Mouse (Mus musculus) embryo, embryonic 10.5 days (tissue): ENCODE data around the gene Psmb11.

ENCODE experiments used
- DNase-seq: peaks from one replicate; pipeline ENCODE4 v3.0.0-alpha.2; 2015; ENCODE audit warnings: low spot score

The Psmb11 gene

DNA sequence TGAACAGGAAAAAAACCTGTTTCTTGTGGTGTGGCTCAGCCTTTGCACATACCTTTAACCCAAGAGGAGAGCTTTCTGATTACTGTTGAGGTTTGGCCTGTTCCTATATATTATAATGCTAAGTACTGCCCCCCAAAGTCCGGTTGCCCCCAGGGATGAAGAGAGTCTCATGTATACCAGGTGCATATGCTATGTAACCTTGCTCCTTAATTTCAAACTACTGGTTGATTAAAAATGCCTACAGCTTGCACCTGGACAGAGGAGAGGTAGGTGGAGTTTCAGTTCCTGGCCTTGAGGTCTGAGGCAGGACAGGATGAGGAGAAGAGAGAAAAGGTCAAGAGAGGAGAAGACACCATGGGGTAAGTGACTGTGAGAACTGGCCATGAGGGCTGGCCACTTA is at the start of gene Psmb11:
Gene Psmb11 (plus strand): TSS at position 301 of the 400 bp plus-strand sequence.
- DNase-seq, result no peak

DNA sequence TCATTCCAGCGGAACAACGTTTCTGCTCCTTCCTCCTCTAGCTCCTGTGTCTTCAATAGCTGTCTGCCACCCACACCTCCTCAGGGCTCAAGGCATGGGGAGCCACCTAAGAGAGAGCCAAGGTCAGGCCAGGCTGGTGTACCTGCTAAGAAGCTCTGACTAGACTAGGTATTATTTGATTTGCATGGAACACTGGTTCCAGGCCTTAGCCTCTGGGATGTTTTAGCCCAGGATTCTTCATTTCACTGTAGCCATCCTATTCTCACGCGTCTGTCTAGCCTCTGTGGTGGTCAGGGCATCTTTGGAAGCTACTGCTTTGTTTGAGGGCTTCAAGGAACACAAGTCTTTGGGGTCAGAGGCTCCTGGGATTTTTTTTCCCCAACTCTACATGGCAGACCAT is 49.1 kb upstream of the Psmb11 start:
- DNase-seq, result no peak

DNA sequence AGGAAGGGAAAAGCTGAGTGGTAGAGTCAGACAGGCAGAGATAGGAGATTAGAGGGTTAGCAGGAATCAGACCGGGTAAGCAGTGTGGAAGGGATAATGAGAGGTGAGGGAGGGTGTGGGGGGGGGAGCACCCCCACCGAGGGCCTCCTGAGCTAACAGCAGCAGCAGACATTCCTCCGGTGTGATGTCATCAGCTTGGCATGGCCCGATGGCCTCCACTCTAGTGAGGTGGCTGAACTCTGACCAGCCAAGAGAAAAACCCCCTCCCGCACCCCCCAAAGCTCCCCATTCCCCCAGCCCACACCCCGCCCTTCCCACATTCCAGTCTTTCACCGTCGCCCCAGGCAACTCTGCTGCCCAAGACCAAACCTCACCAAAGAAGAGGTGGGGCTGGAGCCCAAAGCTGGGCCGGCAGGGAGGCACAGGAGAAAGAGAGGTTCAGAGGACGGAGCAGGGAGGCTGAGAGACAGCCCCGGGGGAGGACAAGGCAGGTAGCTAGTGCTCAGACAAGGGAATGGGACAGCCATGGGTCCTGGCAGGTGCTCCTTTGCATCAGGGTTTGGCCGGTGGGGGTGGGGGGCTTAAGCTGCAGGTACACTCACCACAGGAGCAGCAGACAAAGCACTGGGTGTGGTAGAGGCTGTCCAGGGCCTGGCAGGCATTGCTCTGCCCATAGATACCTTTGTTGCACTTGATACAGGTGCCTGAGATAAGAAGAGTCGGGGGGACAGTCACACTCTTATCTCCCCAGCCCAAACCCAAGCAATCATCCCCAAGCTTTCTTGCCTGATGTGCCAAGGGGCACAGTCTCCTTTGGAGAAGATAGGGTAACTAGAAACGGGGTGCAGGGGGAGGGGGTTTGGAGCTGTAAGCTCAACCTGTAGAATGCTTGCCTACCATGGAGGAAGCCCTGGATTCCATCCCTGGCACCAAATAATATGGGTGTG is 48.2 kb upstream of the Psmb11 start:
- peak; percentile 90 for DNase-seq

DNA sequence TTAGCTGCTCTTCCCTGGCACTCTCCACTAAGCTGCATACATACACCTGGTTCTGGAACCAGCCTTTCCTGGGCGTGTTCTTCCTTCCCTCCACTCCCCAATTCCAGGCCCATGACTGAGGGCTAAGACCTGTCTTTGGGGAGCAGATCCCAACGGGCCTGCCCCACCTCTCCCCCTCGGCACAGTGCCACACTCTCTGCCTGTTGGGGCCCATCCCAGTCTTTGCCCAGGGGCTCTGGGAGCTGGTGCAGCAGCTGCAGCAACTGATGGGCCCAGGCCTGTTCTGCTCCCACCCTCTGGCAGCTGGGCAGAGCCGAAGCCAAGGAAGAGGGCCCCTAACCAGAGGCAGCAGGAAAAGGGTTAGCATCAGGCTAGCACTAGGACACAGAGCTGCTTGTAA is 47.0 kb upstream of the Psmb11 start:
- no peak for DNase-seq

DNA sequence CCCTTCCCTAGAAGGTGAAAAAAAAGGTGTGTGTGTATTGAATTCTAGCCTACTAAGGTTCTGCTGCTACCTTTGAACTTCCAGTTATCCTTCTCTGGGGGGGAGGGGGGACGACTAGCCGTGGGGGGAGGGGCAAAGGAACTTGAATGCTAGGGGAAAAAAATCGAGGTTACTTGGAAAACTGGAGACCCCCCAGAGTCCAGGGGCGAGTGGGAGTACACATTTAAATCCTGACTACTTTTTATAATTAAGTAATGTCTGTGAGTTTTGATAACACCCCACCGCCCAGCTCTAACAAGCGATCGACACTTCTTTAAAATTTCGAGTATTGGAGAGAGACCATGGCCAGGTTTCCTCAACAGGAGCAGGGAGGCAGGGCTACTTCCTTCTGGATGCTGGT is 46.2 kb upstream of the Psmb11 start:
- no peak for DNase-seq

DNA sequence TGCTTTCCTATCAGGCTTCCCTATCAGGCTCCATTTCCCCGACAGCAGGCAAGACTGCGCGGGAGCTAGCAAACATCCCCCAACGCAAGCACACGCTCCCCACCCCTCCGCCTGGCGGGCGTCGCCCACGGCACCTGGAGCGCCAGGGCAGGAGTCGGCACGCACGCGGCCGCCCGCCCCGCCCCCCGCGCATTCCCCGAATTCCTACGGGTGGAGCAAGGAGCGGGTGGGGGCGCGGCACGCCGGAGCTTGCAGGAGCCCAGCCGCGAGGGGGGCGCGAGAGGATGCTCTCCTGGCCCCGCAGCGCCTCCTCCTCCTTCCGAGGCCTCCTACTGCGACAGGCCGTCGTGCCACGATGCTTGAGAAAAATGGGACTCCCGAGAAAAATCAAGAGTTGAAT is 45.6 kb upstream of the Psmb11 start:
- DNase-seq, result peak; percentile 86

DNA sequence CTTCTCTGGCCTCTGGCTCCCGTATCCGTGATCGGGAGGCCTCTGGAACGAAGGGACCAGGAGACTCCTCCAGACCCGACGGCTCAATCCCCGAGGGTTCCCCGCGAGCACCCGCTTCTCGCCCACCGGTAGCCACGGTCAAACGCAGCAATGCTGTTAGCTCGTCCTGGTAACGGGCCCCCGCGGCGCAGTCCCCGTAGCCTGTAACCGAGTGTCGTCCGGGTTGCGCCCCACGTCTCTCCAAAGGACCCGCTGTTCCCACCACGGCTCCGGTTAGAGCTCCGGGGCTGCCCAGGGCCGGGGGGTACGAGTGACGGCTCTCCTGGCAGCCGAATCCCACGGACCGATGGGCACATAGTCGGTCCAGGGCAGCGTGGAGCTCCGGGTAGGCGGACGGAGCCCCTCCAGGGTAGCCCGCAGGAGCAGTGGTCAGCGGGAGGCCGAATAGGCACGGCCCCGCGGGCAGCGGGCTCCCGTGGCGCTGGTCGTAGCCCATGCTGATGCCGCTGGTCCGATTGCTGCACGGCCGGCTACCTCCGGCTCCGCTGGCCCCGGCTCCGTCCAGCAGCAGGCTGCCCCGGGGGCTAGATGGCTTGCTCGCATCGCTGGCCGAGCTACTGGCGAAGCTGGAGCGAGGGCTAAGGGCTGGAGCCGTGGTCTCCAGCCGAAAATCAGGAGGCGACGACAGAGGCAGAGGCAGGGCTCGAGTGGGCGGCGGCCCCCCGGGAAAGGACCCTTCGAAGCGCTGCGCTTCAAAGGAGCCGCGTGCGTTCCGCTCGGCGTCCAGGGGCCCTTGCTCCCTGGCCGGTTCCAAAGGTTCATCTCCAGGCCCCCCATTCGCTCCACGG is 44.8 kb upstream of the Psmb11 start:
- peak; percentile 48 for DNase-seq

DNA sequence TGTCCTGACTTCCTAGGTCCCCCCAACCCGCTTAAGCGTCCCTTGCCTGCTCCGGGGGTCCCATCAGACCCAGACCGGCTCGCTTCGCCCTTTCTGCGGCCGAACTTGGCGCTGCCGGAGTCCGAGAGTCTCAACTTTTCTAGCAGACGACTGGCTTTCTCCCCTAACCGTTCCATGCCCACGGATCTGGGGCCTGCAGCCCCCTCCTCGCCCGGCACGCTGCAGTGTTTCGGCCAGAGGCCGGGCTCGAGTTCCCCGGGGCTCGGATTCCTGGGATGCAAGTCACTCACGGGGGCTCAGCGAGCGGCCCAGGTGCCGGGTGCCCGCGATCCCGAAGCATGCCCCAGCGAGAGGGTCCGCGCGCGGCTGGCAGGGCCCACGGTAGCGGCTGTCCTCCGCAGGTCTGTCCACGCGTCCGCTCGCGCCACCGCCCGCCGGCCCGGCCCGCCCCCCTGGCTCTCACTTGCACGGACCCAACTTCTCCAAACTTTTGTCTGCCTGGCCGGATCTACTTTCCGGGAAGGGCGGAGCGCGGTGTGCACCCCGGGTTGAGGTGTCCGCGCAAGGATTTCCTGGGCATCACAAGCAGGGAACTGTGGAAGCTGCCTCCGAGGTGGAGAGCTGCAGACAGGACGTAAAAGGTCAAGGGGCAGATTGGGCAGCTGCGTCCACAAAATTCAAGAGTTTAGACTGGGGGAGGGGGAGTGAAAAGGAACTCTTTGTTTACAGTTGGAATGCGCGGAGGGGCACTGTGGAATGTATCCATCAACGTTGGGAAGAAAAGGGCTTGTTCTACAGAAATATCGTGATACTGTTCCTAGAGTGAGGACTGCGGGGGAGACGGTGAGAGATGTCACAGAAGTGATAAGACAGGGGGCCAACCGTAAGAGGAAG is 43.9 kb upstream of the Psmb11 start, which contains the start of gene Ajuba:
Gene Ajuba (minus strand): TSS at position 470 of the 894 bp plus-strand sequence.
- DNase-seq, result peak; percentile 95

DNA sequence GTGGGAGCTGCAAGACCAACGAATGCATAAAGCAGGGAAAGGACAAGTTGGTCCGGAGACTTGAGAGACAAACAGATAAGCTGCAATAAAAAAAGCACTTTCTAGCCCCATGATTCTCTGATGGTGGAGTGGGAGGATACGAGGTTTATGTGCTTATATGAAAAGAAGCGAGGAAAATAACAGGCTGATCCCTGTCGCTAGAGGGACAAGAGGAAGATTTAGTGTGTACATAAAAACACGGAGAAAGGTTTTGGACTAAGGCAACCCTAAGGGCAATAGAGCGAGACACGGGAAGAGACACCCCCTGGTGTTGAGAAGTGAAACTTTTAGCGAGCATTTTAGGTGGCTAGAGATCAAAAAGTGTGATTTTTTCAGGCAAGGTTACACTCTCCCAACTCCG is 43.2 kb upstream of the Psmb11 start:
- peak; percentile 85 for DNase-seq

DNA sequence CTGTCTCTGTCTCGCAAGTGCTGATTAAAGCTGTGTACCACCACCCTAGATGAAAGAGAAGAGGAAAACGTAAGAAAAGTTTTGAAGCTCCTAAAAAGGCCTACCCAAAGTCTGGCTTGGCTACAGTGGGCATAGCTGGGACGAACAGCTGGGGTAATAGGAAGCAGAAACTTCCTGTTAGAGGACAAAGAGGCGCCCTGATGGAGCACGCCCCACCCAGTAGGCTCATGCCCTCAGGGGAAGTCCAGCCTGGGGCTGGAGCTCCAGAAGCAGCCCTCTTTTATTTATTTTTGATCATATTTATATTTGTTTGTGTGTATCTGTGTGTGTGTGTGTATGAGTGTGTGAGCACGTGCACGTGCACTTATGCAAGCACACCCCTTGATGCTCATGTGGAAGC is 41.6 kb upstream of the Psmb11 start:
- DNase-seq, result no peak

DNA sequence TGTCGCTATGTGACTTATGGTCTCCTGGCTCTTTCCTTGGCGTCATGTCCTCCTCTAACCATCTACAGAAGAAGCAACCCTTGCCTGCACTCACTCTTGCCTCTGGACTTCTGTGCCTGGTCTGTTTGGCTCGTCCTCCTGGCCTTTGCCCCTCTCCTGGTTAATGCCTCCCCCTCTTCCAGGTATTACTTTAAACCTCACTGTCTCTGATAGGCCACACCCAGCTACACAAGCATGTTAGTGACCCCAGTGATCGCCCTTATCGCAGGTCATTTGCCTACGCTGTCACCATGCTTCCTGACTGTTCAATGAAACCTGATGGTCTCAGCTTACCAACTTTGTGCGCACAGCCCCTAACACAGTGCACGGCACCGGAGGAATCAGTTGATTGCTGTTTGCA is 38.7 kb upstream of the Psmb11 start:
- DNase-seq, result no peak

DNA sequence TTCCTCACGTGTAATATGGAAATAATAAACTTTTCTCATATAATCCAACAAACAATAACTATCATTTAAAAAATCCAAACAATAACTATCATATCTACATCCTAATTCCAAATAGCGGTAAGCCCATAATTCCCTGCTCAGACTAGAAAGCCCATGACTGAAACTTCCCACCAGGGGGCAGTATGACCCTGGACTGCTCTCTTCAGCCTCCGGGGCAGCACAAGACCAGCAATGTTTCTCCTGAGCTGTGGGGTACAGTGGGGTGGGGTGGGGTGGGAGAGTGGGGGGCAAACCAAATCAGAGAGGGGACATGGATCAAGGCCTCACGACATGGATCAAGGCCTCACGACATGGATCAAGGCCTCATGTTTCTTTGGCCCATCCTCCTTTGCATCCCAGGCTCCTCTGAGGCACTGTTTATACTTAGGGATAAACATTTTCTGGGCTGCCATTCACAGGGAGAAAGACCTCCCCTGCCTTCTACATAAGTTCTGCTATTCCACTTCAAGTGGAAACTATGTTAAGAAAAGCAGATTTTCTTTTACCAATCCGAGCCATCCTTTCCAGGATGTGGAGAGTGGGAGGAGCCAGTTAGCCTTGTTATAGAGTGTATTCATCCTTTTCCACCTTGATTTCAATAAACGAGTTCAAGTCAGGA is 37.4 kb upstream of the Psmb11 start:
- DNase-seq, result peak; percentile 80

DNA sequence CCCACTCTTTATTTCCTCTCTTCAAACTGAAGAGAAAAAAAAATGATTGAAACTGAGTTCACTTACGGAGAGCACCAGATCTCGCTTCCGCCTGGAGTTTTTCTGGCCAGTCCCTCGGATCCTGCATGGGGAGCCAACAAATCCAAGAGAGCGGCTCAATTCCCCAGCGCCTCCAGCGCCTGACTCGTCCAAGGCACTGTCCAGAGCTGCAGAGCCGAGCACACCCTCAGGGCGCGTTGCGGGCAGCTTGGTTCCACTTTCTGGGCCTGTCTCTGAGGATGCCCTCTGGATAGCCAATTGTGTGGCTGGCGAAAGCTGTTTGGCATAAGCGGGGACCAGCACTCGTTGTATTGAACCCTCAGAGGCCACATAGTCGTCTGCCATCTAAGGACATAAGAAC is 30.2 kb upstream of the Psmb11 start:
- no peak for DNase-seq

DNA sequence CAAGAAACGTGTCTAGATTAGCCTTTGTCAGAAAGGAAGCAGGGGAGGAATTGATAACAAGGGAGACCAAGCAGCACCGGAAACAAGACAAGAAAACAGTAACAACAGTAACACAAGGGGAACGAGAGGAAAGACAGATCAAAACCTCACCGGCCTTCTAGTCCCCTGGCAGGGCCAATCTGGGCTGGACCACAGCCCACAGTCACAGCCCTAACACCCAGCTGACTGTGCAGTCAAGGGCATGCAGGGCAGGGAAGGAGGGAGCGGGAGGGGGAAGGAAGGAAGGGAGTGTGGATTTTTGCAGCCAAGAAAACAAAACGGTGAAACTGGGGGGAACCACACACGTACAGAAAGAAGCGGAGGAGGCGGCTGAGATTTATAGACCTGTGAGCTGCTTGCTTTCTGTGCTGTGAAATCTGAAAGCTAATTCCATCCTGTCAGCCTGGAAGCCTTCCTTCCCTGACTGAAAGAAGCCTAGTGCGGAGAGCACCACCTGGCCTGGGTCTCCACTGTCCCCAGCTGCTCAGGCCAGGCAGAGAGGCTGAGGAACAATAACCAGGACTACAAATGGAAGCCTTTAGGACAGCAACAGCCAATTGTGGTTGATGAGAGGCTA is 28.8 kb upstream of the Psmb11 start:
- peak; percentile 19 for DNase-seq

DNA sequence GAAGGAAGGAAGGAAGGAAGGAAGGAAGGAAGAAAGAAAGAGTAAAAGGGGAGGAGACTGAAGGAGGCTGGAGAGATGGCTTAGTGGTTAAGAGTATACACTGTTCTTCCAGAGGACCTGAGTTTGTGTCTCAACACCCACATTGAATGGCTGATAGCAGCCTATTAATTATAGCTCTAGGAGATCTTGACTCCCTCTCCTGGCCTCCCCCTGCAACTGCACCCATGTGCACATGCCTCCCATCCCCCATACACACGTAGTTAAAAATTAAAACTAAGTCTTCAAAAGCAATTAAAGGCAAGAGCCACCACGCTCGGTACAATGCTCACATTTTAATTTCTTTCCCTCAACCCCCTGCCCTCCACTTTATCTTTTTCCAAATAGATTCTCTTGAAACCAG is 27.2 kb upstream of the Psmb11 start:
- DNase-seq, result no peak

DNA sequence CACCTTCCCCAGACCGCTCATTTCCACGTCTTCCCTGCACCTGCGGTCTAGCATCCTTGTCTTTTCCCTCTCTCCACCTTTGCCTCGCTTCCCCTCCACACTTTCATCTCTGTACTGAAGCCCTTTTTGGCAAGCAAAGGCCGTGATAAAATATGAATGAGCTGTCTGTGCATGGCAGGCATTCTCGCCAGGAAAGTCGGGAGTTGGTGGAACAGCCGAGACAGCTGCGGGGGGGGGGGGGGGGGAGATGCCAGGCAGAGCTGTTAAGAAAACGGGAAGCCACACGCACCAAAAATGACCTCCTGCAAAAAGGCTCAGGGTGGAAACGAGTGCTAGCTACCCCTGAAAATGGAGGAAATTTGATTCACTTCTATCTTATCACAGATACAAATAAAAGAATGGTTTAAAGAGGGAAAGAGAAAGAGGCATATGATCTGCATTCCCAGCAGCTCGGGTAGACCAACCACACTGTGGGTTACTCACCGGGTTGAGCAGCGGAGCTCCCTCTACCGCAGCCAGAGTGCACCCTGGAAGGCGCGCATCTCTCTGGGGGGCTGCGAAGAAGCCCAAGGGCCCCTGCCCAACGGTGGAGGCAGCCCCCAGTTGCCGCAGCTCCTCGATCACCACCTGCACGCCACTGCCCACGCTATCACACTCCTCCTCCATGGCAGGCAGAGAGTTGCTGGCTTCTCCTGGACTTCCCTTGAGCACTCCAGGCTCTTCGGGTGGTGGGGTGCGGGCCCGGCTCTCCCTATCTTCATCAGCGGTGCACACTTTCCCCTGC is 26.4 kb upstream of the Psmb11 start:
- DNase-seq, result no peak

DNA sequence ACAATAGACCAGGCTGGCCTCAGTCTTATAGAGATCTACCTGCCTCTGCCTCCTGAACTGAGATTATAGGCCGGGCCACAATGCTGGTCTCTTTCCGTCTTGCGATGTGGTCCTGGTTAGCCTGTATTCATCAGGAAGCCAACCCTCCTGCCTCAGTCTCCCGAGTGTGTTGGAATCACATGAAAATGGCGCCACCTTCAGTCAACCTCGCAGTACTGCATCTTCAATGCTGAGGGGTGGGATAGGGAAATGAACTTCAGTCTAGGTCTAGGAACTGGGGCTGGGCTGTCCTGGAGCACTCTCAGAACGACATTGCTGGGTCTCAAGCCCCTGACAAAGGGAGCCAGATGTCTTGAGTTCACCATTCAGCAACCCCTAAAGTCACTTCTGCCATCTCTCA is 24.1 kb upstream of the Psmb11 start:
- DNase-seq, result no peak

DNA sequence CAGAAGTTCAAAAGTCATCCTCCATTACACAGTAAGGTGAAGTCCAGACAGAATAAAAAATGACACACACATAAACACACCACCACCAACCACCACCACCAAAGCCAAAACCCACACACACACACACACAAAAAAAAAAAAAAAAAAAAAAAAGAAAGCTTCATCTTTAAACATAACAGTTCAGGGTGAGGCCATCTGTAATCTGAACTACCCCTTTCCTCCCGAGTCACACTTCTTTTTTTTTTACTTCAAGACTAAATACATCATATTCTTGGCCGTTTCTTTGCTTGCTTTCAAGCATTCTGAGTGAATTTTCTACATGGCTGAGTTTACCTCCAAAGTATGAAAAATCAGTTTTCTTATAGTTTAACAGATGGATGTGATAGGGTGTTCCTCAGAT is 19.6 kb upstream of the Psmb11 start:
- no peak for DNase-seq

DNA sequence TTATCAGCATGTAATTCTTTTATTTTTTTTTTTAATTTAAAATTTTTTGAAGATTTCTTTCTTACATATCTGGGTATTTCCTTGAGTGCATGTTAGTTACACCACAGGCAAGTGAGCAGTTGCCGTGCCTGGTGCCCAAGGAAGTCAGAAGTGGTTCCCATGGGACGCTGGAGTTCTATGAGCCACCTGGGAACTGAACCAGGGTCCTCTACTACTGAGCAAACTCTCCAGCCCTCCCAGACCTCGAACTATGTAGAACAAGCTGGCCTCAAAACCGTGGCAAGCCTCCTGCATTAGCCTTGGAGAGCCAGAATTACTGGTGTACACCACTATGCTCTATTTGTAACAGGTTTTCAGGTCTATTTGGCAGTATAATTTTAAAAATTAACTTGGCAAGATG is 18.6 kb upstream of the Psmb11 start:
- DNase-seq, result peak; percentile 50

DNA sequence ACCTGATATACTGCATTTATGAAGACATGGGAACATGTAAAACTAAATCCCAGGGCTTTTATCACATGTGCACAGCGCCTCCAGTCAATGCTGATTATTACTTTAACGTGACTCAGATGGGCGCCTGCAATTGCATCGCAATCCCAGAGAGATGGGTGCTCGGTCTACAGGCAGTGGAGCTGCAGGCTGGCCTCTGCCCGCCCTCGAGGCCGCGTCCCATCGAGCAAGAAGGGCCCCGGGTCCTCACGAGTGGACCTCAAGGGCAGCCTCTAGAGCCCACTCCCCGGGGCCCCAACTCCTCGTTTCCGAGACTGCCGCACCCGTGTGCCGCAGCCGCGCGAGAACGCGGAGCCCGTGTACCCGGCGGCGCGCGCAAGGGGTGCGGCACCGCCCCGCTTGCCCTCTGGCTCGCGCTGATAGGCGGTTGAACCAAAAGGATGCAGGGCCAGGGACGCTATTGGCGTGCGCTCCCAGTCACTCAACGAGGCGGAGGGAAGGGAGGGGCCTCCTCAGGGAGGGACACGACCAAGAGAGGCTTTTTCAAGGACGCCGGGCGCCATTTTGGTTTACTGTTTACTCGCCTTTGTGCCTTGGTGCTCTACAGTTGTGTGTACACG is 18.1 kb upstream of the Psmb11 start:
- peak; percentile 99 for DNase-seq
